Mouse (Mus musculus) embryonic facial prominence, embryonic 13.5 days (tissue): ENCODE measurements around the gene Rpl3. TPM values are rescaled to one million over a fixed set of nuclear protein-coding genes. Genes with fewer than 3 reads are reported as not detected.
"Not testable (repeated sequence)": the region's sequence is repeated elsewhere in the genome, so short reads cannot be mapped to it uniquely, and the experiment has no call there.

Experiments used
- ATAC-seq: fragments of 200-750 bp; cut with Nextera tagmentation; 2 replicates; pipeline ENCODE4 v1.8.0; 2017; ENCODE audit warnings: low read depth; ENCODE audit not compliant: insufficient number of reproducible peaks, insufficient read depth, low FRiP score, low TSS enrichment
- H3K27ac ChIP-seq: fragments of 300-500 bp; sonication (generic); 2 replicates; pipeline ENCODE4 v1.5.1; 2015; ENCODE audit warnings: moderate library complexity, mild to moderate bottlenecking, inconsistent platforms
- H3K27me3 ChIP-seq: fragments of 300-500 bp; sonication (generic); 2 replicates; pipeline ENCODE4 v1.6.1; 2015; ENCODE audit warnings: mild to moderate bottlenecking, inconsistent platforms
- H3K36me3 ChIP-seq: fragments of 300-500 bp; sonication (generic); 2 replicates; pipeline ENCODE4 v1.6.1; 2015; ENCODE audit warnings: mild to moderate bottlenecking, inconsistent platforms
- H3K4me1 ChIP-seq: fragments of 300-500 bp; sonication (generic); 2 replicates; pipeline ENCODE4 v1.6.1; 2015; ENCODE audit warnings: inconsistent platforms
- H3K4me2 ChIP-seq: fragments of 300-500 bp; sonication (generic); 2 replicates; pipeline ENCODE4 v1.6.1; 2015; ENCODE audit warnings: moderate library complexity, mild to moderate bottlenecking, inconsistent platforms
- H3K4me3 ChIP-seq: fragments of 300-500 bp; sonication (generic); 2 replicates; pipeline ENCODE4 v1.5.1; 2015; ENCODE audit warnings: mild to moderate bottlenecking, inconsistent platforms
- H3K9ac ChIP-seq: fragments of 300-500 bp; sonication (generic); 2 replicates; pipeline ENCODE4 v1.6.1; 2015; ENCODE audit warnings: mild to moderate bottlenecking, inconsistent platforms
- H3K9me3 ChIP-seq: fragments of 300-500 bp; sonication (generic); 2 replicates; pipeline ENCODE4 v1.6.1; 2016; ENCODE audit warnings: inconsistent platforms
- WGBS: fragments of 180-500 bp; shearing (Covaris S2); methylation state at CpG from one replicate; pipeline ENCODE4 v1.1.7; 2015; ENCODE audit warnings: mixed read lengths; 5-methylcytosine and 5-hydroxymethylcytosine counted together
- polyA plus RNA-seq: library from polyadenylated mRNA; unstranded; fragments of >200 nt; fragmentation: Nextera tagmentation; extraction: Ambion mirVana; gene quantifications from 2 replicates; pipeline ENCODE4 v1.2.1, GENCODE M21; 2015

The Rpl3 gene
- polyA plus RNA-seq, 1 experiment from 2014 or later = 1,210 TPM

GRCm38 (mm10) chr15:80131421-80131820 is 39.8 kb upstream of the Rpl3 start:
- H3K9me3 ChIP-seq = no peaks in the 10 kb centered on the region
- H3K36me3 ChIP-seq = peaks cover 4% of the 10 kb centered on the region; the same call in 1 of the 2 replicates
- H3K9ac ChIP-seq = no peak overlapping the region
- H3K4me3 ChIP-seq = no peak overlapping the region
- no peaks in the 10 kb centered on the region for H3K27me3 ChIP-seq
- no peak for ATAC-seq
- no peak overlapping the region for H3K27ac ChIP-seq
- peaks cover 13% of the 10 kb centered on the region for H3K4me1 ChIP-seq
- H3K4me2 ChIP-seq = no peak overlapping the region
- 81% methylated on average over 6 of the region's 6 CpGs for WGBS

- no peak for ATAC-seq
- WGBS = 87% methylated on average over 5 of the region's 5 CpGs
- H3K4me2 ChIP-seq = no peak overlapping the region
Measured at GRCm38 (mm10) chr15:80130689-80131088, 39.0 kb upstream of the Rpl3 start.

GRCm38 (mm10) chr15:80129982-80130381 is 38.3 kb upstream of the Rpl3 start:
- Histone ChIP-seq H3K4me1 (peaks cover 13% of the 10 kb centered on the region), H3K27me3 (no peaks in the 10 kb centered on the region), H3K9ac (no peak overlapping the region), H3K9me3 (no peaks in the 10 kb centered on the region), H3K36me3 (no peaks in the 10 kb centered on the region), H3K4me2 (no peak overlapping the region), H3K4me3 (no peak overlapping the region), H3K27ac (no peak overlapping the region)
- WGBS = 88% methylated on average over 6 of the region's 6 CpGs
- no peak for ATAC-seq

More at GRCm38 (mm10) chr15:80130689-80131088, 39.0 kb upstream of the Rpl3 start:
- peaks cover 13% of the 10 kb centered on the region for H3K4me1 ChIP-seq
- H3K36me3 ChIP-seq = no peaks in the 10 kb centered on the region
- no peaks in the 10 kb centered on the region for H3K27me3 ChIP-seq
- H3K4me3 ChIP-seq = no peak overlapping the region
- H3K9me3 ChIP-seq = no peaks in the 10 kb centered on the region
- H3K9ac ChIP-seq = no peak overlapping the region
- H3K27ac ChIP-seq = no peak overlapping the region

- Histone ChIP-seq H3K36me3 (no peaks in the 10 kb centered on the region), H3K27me3 (no peaks in the 10 kb centered on the region), H3K27ac (no peak overlapping the region), H3K9me3 (no peaks in the 10 kb centered on the region), H3K4me3 (no peak overlapping the region), H3K9ac (no peak overlapping the region), H3K4me1 (no peaks in the 10 kb centered on the region), H3K4me2 (no peak overlapping the region)
- 72% methylated on average over 1 of the region's 1 CpGs for WGBS
- ATAC-seq = no peak
Measured at GRCm38 (mm10) chr15:80127191-80127590, 35.5 kb upstream of the Rpl3 start.

- Histone ChIP-seq H3K4me1 (no peaks in the 10 kb centered on the region), H3K27ac (no peak overlapping the region), H3K4me2 (no peak overlapping the region), H3K4me3 (no peak overlapping the region), H3K9me3 (no peaks in the 10 kb centered on the region), H3K36me3 (no peaks in the 10 kb centered on the region), H3K9ac (no peak overlapping the region), H3K27me3 (no peaks in the 10 kb centered on the region)
- ATAC-seq = no peak
- WGBS = 77% methylated on average over 4 of the region's 4 CpGs
Measured at GRCm38 (mm10) chr15:80124651-80125050, 33.0 kb upstream of the Rpl3 start.

- H3K27ac ChIP-seq, H3K9me3 ChIP-seq, H3K9ac ChIP-seq, H3K4me3 ChIP-seq, H3K4me1 ChIP-seq, H3K36me3 ChIP-seq, H3K4me2 ChIP-seq, ATAC-seq, H3K27me3 ChIP-seq: not testable (repeated sequence)
- 91% methylated on average over 6 of the region's 6 CpGs for WGBS
Measured at GRCm38 (mm10) chr15:80122431-80122830, 30.8 kb upstream of the Rpl3 start.

- Histone ChIP-seq H3K27ac (no peak overlapping the region), H3K4me1 (no peaks in the 10 kb centered on the region), H3K36me3 (no peaks in the 10 kb centered on the region), H3K27me3 (no peaks in the 10 kb centered on the region), H3K9ac (no peak overlapping the region), H3K4me2 (no peak overlapping the region), H3K4me3 (no peak overlapping the region), H3K9me3 (no peaks in the 10 kb centered on the region)
- ATAC-seq = no peak
- 91% methylated on average over 9 of the region's 9 CpGs for WGBS
Measured at GRCm38 (mm10) chr15:80121721-80122325, 30.2 kb upstream of the Rpl3 start.

GRCm38 (mm10) chr15:80119076-80119475 is 27.4 kb upstream of the Rpl3 start:
- Histone ChIP-seq H3K4me3 (no peak overlapping the region), H3K27ac (no peak overlapping the region), H3K4me2 (no peak overlapping the region), H3K4me1 (no peaks in the 10 kb centered on the region), H3K9ac (no peak overlapping the region), H3K36me3 (no peaks in the 10 kb centered on the region), H3K9me3 (no peaks in the 10 kb centered on the region), H3K27me3 (no peaks in the 10 kb centered on the region)
- ATAC-seq = no peak
- WGBS = 92% methylated on average over 6 of the region's 6 CpGs

- WGBS = 64% methylated on average over 8 of the region's 8 CpGs
- no peak overlapping the region for H3K27ac ChIP-seq
- ATAC-seq = no peak
- no peaks in the 10 kb centered on the region for H3K27me3 ChIP-seq
- no peak overlapping the region for H3K4me3 ChIP-seq
- H3K9ac ChIP-seq = no peak overlapping the region
- H3K9me3 ChIP-seq = no peaks in the 10 kb centered on the region
- no peak overlapping the region for H3K4me2 ChIP-seq
- H3K4me1 ChIP-seq = no peaks in the 10 kb centered on the region
- no peaks in the 10 kb centered on the region for H3K36me3 ChIP-seq
Measured at GRCm38 (mm10) chr15:80117154-80117553, 25.5 kb upstream of the Rpl3 start.

- ATAC-seq = no peak
- H3K36me3 ChIP-seq = no peaks in the 10 kb centered on the region
- H3K27ac ChIP-seq = no peak overlapping the region
- H3K27me3 ChIP-seq = no peaks in the 10 kb centered on the region
- H3K4me3 ChIP-seq = no peak overlapping the region
- H3K4me1 ChIP-seq = no peaks in the 10 kb centered on the region
- no peaks in the 10 kb centered on the region for H3K9me3 ChIP-seq
- WGBS = 80% methylated on average over 13 of the region's 13 CpGs
- H3K9ac ChIP-seq = no peak overlapping the region
- H3K4me2 ChIP-seq = peak overlapping the region; percentile 24
Measured at GRCm38 (mm10) chr15:80115866-80116794, 24.5 kb upstream of the Rpl3 start.

GRCm38 (mm10) chr15:80115256-80115655 is 23.6 kb upstream of the Rpl3 start:
- no peak for ATAC-seq
- 65% methylated on average over 5 of the region's 5 CpGs for WGBS
- Histone ChIP-seq H3K4me2 (peak overlapping the region; percentile 24), H3K4me1 (no peaks in the 10 kb centered on the region), H3K9me3 (no peaks in the 10 kb centered on the region), H3K4me3 (no peak overlapping the region), H3K27ac (no peak overlapping the region), H3K27me3 (no peaks in the 10 kb centered on the region), H3K36me3 (no peaks in the 10 kb centered on the region), H3K9ac (no peak overlapping the region)

GRCm38 (mm10) chr15:80114414-80114813 is 22.7 kb upstream of the Rpl3 start:
- no peak overlapping the region for H3K4me3 ChIP-seq
- no peaks in the 10 kb centered on the region for H3K9me3 ChIP-seq
- no peak overlapping the region for H3K27ac ChIP-seq
- no peaks in the 10 kb centered on the region for H3K27me3 ChIP-seq
- no peak for ATAC-seq
- H3K4me1 ChIP-seq = no peaks in the 10 kb centered on the region
- WGBS = 87% methylated on average over 7 of the region's 7 CpGs
- H3K9ac ChIP-seq = no peak overlapping the region
- H3K4me2 ChIP-seq = no peak overlapping the region
- no peaks in the 10 kb centered on the region for H3K36me3 ChIP-seq
